8 mouse cellular contexts compared by ENCODE assay signal in genomic region chr4:124700248-124700971, GRCm38 (mm10). TPM values are rescaled to one million over a fixed set of nuclear protein-coding genes. Genes with fewer than 3 reads are reported as not detected.
DNase-seq lines count a peak whose midpoint lies in the region; ATAC-seq and TF ChIP-seq lines count a peak whose summit lies in the region.

Fhl3 (plus strand) TSS chr4:124700701.

- H3K4me3 ChIP-seq in ES-E14 (ENCODE audit: insufficient read depth in 1 of 2, low read depth in 1 of 2, low read length in 2 of 2, poor library complexity in 1 of 2, severe bottlenecking in 1 of 2): peak within 1 kb of the TSS; percentile 83 to 90
- H3K4me3 ChIP-seq in liver, embryonic 16.5 days (ENCODE audit: low read depth, low read length): peak within 1 kb of the TSS; percentile 69
- H3K4me3 ChIP-seq in neural tube, embryonic 12.5 days: peak within 1 kb of the TSS; percentile 65

- H3K36me3 ChIP-seq in ES-E14 (ENCODE audit: control insufficient read depth, insufficient read depth, low read length, poor library complexity, severe bottlenecking): no peaks in the 10 kb centered on the region
- no peaks in the 10 kb centered on the region for H3K36me3 ChIP-seq in liver, embryonic 16.5 days (ENCODE audit: control insufficient read depth, insufficient read depth)
- no peaks in the 10 kb centered on the region for H3K36me3 ChIP-seq in neural tube, embryonic 12.5 days

- in situ Hi-C loops in ES-E14 (cut with MboI; ENCODE audit: low sequenced_read_pairs in 2 of 2, unreplicated experiment in 2 of 2): no loop called here

- H3K27me3 ChIP-seq in liver, embryonic 16.5 days (ENCODE audit: control insufficient read depth, insufficient read depth, low read depth, low read length): peaks cover 15% of the 10 kb centered on the region
- peaks cover 29% of the 10 kb centered on the region for H3K27me3 ChIP-seq in neural tube, embryonic 12.5 days (replicated peaks)

- under 1% methylated on average over 35 of the region's 59 CpGs for whole genome bisulfite sequencing in liver, embryonic 16.5 days (ENCODE audit: insufficient replicate concordance)
- under 1% methylated on average over 59 of the region's 59 CpGs for WGBS in neural tube, embryonic 12.5 days

- H3K4me1 ChIP-seq in ES-E14 (ENCODE audit: control insufficient read depth in 2 of 2, insufficient read depth in 2 of 2, low read length in 2 of 2, poor library complexity in 1 of 2): peaks cover 6 to 31% of the 10 kb centered on the region in 2 experiments; a peak in 3 of 4 replicates
- H3K4me1 ChIP-seq in liver, embryonic 16.5 days (ENCODE audit: control insufficient read depth, low read depth, low read length): peaks cover 38% of the 10 kb centered on the region
- H3K4me1 ChIP-seq in neural tube, embryonic 12.5 days: peaks cover 33% of the 10 kb centered on the region

- no peaks in the 10 kb centered on the region for H3K9me3 ChIP-seq in ES-E14 (ENCODE audit: control insufficient read depth, insufficient read depth, low read depth, low read length)
- no peaks in the 10 kb centered on the region for H3K9me3 ChIP-seq in liver, embryonic 16.5 days (replicated peaks; ENCODE audit: control insufficient read depth, low read length)
- no peaks in the 10 kb centered on the region for H3K9me3 ChIP-seq in neural tube, embryonic 12.5 days

- H3K27ac ChIP-seq in ES-E14 (ENCODE audit: insufficient read depth, low read depth, low read length, poor library complexity, severe bottlenecking): no peak within 1 kb of the TSS
- peak within 1 kb of the TSS; percentile 53 for H3K27ac ChIP-seq in liver, embryonic 16.5 days (ENCODE audit: low read length)
- H3K27ac ChIP-seq in neural tube, embryonic 12.5 days: no peak within 1 kb of the TSS

- peak; percentile 49 for ATAC-seq in inflammation-experienced regulatory T-cells, adult 6 months
- peak; percentile 79 for ATAC-seq in liver, embryonic 16.5 days (ENCODE audit: low read depth)
- ATAC-seq in neural tube, embryonic 12.5 days (ENCODE audit: low FRiP score, low read depth): peak; percentile 50; the same call in 1 of the 2 replicates

- H3K9ac ChIP-seq in ES-E14 (ENCODE audit: insufficient read depth, low read depth, low read length, poor library complexity, severe bottlenecking): peak within 1 kb of the TSS; percentile 82
- H3K9ac ChIP-seq in liver, embryonic 16.5 days (ENCODE audit: low read depth, low read length): peak within 1 kb of the TSS; percentile 70
- H3K9ac ChIP-seq in neural tube, embryonic 12.5 days: peak within 1 kb of the TSS; percentile 66

- peak within 1 kb of the TSS; percentile 72 for H3K4me2 ChIP-seq in liver, embryonic 16.5 days (ENCODE audit: low read depth, low read length)
- H3K4me2 ChIP-seq in neural tube, embryonic 12.5 days (replicated peaks): peak within 1 kb of the TSS; percentile 92

- DNase-seq in ES-E14 (ENCODE audit: low read depth, low spot score): peak; percentile 74
- no peak for DNase-seq in adrenal gland, postnatal 4 days (ENCODE audit: low spot score in 2 of 2)
- peak; percentile 83 for DNase-seq in gastrocnemius, postnatal 25 days
- DNase-seq in thymus, postnatal 36 days: peak; percentile 66 to 77
- DNase-seq in frontal cortex, adult 2 months (ENCODE audit: extremely low spot score in 1 of 2, low spot score in 1 of 2): no peak

TF ChIP-seq in ES-E14, 5 proteins besides CTCF, POLR2A, EP300 and RAD21:
- no peak for TF ChIP-seq CHD2 (IDR thresholded peaks at IDR 0.05; ENCODE audit: low read depth, low read length)
- TF ChIP-seq ZNF384 (IDR thresholded peaks at IDR 0.05; ENCODE audit: low read depth, low read length): peak; percentile 61; the same call in 1 of the 2 replicates
- no peak for TF ChIP-seq ZC3H11A (IDR thresholded peaks at IDR 0.05; ENCODE audit: borderline replicate concordance, low read depth, low read length)
- no peak for TF ChIP-seq MAFK (IDR thresholded peaks at IDR 0.05; ENCODE audit: insufficient read depth, low read depth, low read length)
- TF ChIP-seq HCFC1 (IDR thresholded peaks at IDR 0.05; ENCODE audit: borderline replicate concordance, insufficient read depth, low read length): 0 out of 2 replicates have a peak, but pooled peaks have one; percentile 20
TF ChIP-seq in ES-E14: peak in this region for 2.

RNA-seq across cellular contexts. Expression of gene Fhl3, which starts in this region (rescaled TPM):
- 7.5 and 13.7 TPM in 2 replicates for total RNA-seq in ES-E14 (2012; rRNA removed)
- 10 to 100 TPM; 15.6 to 17.3 TPM for total RNA-seq in adrenal gland, postnatal 4 days (2021)
- total RNA-seq in gastrocnemius, postnatal 25 days (2021): 100 to 1,000 TPM; 200 to 220 TPM
- polyA plus RNA-seq in inflammation-experienced regulatory T-cells, adult 6 months (2017; shearing (Covaris generic)): 10 to 100 TPM in 2 of 3 experiments, 1 to 10 TPM in 1; 8.2 to 15.6 (median 13.5) TPM
- polyA plus RNA-seq in liver, embryonic 16.5 days (2015; fragmentation: Nextera tagmentation; extraction: Ambion mirVana): 2.5 TPM in 2 replicates
- 1.6 and 3.6 TPM in 2 replicates for polyA plus RNA-seq in neural tube, embryonic 12.5 days (2016; fragmentation: Nextera tagmentation; extraction: Ambion mirVana)
- 2.0 and 2.2 TPM in 2 replicates for polyA plus RNA-seq in frontal cortex, adult 2 months (2012; rRNA removed)

Comparison
In these comparisons a context has a peak if more than half of its experiments do, and no peak if none do; other contexts are left out.
1. RNA of gene Fhl3 (total RNA-seq): 200 to 220 TPM in gastrocnemius, postnatal 25 days; 15.6 to 17.3 TPM in adrenal gland, postnatal 4 days and 7.5 to 13.7 TPM in ES-E14; every median in the first group is over 10 times any median in the second.
2. DNase-seq: peak in ES-E14 (single experiment), gastrocnemius, postnatal 25 days (single experiment) and thymus, postnatal 36 days (2 of 2); none in adrenal gland, postnatal 4 days (0 of 2) and frontal cortex, adult 2 months (0 of 2).
3. Peak in every context shown above with its lines, with median percentiles within 50 percentile points of each other: H3K4me3 ChIP-seq, H3K9ac ChIP-seq and ATAC-seq.